Mouse (Mus musculus) stomach, embryonic 15.5 days (tissue): ENCODE data around the gene Srsf9. TPM values are rescaled to one million over a fixed set of nuclear protein-coding genes. Genes with fewer than 3 reads are reported as not detected.
"Not testable (repeated sequence)": the region's sequence is repeated elsewhere in the genome, so short reads cannot be mapped to it uniquely, and the experiment has no call there.

Source experiments
- ATAC-seq: fragments of 200-750 bp; cut with Nextera tagmentation; 2 replicates; pipeline ENCODE4 v1.8.0; 2017; ENCODE audit warnings: low read depth, moderate number of reproducible peaks, moderate TSS enrichment; ENCODE audit not compliant: insufficient read depth, low FRiP score
- H3K27ac ChIP-seq: fragments of 300-500 bp; sonication (generic); 2 replicates; pipeline ENCODE4 v1.5.1; 2015; ENCODE audit warnings: mild to moderate bottlenecking, inconsistent platforms
- H3K27me3 ChIP-seq: fragments of 300-500 bp; sonication (generic); replicated peaks from 2 replicates; pipeline ENCODE4 v1.6.1; 2015; ENCODE audit warnings: inconsistent platforms
- H3K36me3 ChIP-seq: fragments of 300-500 bp; sonication (generic); 2 replicates; pipeline ENCODE4 v1.6.1; 2015; ENCODE audit warnings: inconsistent platforms
- H3K4me1 ChIP-seq: fragments of 300-500 bp; sonication (generic); 2 replicates; pipeline ENCODE4 v1.6.1; 2015; ENCODE audit warnings: inconsistent platforms
- H3K4me2 ChIP-seq: fragments of 300-500 bp; sonication (generic); 2 replicates; pipeline ENCODE4 v1.6.1; 2015; ENCODE audit warnings: mild to moderate bottlenecking, inconsistent platforms
- H3K4me3 ChIP-seq: fragments of 300-500 bp; sonication (generic); replicated peaks from 2 replicates; pipeline ENCODE4 v1.5.1; 2015; ENCODE audit warnings: inconsistent platforms
- H3K9ac ChIP-seq: fragments of 300-500 bp; sonication (generic); 2 replicates; pipeline ENCODE4 v1.6.1; 2015; ENCODE audit warnings: inconsistent platforms
- H3K9me3 ChIP-seq: fragments of 300-500 bp; sonication (generic); 2 replicates; pipeline ENCODE4 v1.6.1; 2016; ENCODE audit warnings: inconsistent platforms
- WGBS: fragments of 180-500 bp; shearing (Covaris S2); methylation state at CpG from one replicate; pipeline ENCODE4 v1.1.7; 2015; 5-methylcytosine and 5-hydroxymethylcytosine counted together
- polyA plus RNA-seq: library from polyadenylated mRNA; unstranded; fragments of >200 nt; fragmentation: Nextera tagmentation; extraction: Ambion mirVana; gene quantifications from 2 replicates; pipeline ENCODE4 v1.2.1, GENCODE M21; 2015

Srsf9 gene
- polyA plus RNA-seq, 1 experiment from 2014 or later = 262 TPM

DNA sequence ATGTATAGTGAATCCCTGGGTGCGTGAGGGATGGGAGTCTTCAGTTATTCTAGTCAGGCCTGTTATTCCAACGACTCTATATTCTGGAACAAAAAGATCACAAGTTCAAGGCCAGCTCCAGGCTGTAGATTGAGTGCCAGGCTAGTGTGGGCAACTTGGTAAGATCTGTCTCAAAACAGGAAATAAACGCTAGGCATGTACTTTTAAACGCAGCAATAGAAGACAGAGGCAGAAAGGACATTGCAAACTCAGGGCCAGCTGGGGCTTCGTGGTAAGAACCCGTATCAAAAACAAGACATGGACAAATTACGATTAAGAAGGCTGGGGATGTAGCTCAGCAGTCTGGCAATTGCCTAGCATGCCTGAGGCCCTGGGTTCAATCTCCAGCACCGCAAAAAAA is 32.5 kb downstream of the Srsf9 start:
- H3K27me3 ChIP-seq = no peaks in the 10 kb centered on the region
- H3K9ac ChIP-seq = no peak overlapping the region
- no peak for ATAC-seq
- H3K4me2 ChIP-seq = no peak overlapping the region
- no peaks in the 10 kb centered on the region for H3K36me3 ChIP-seq
- H3K4me1 ChIP-seq = no peaks in the 10 kb centered on the region
- H3K9me3 ChIP-seq = no peaks in the 10 kb centered on the region
- WGBS = 82% methylated on average over 8 of the region's 8 CpGs
- no peak overlapping the region for H3K4me3 ChIP-seq
- H3K27ac ChIP-seq = no peak overlapping the region

- H3K4me2 ChIP-seq = no peak overlapping the region
- no peak overlapping the region for H3K27ac ChIP-seq
- H3K4me1 ChIP-seq = no peaks in the 10 kb centered on the region
- no peaks in the 10 kb centered on the region for H3K27me3 ChIP-seq
- 55% methylated on average over 5 of the region's 5 CpGs for whole genome bisulfite sequencing
- no peaks in the 10 kb centered on the region for H3K36me3 ChIP-seq
- no peaks in the 10 kb centered on the region for H3K9me3 ChIP-seq
- H3K9ac ChIP-seq = no peak overlapping the region
- no peak for ATAC-seq
- H3K4me3 ChIP-seq = no peak overlapping the region
Observed at GRCm38 (mm10) chr5:115359851-115360372, 32.9 kb downstream of the Srsf9 start.

DNA sequence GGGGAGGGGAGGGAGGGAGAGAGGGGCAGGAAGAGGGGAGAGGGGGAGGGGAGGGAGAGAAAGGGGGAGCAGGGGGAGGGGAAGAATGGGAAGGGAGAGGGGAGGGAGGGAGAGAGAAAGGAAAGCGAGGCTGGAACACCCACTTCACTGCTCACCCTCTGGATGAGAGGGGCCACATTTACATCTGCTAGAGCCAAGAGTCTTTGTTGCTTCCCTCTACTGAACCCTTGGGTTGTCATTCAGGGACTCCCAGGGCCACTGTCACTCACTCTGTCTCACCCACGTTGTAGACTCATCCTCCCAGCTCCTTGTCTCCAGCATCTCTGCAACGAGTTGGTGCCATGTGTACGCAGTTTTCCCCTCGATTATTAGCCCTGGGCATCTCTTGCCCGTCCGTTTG is 35.2 kb downstream of the Srsf9 start:
- H3K27ac ChIP-seq = no peak overlapping the region
- H3K36me3 ChIP-seq = no peaks in the 10 kb centered on the region
- no peaks in the 10 kb centered on the region for H3K4me1 ChIP-seq
- no peaks in the 10 kb centered on the region for H3K27me3 ChIP-seq
- no peak overlapping the region for H3K4me3 ChIP-seq
- no peaks in the 10 kb centered on the region for H3K9me3 ChIP-seq
- 47% methylated on average over 7 of the region's 7 CpGs for WGBS
- no peak overlapping the region for H3K4me2 ChIP-seq
- H3K9ac ChIP-seq = no peak overlapping the region
- no peak for ATAC-seq

DNA sequence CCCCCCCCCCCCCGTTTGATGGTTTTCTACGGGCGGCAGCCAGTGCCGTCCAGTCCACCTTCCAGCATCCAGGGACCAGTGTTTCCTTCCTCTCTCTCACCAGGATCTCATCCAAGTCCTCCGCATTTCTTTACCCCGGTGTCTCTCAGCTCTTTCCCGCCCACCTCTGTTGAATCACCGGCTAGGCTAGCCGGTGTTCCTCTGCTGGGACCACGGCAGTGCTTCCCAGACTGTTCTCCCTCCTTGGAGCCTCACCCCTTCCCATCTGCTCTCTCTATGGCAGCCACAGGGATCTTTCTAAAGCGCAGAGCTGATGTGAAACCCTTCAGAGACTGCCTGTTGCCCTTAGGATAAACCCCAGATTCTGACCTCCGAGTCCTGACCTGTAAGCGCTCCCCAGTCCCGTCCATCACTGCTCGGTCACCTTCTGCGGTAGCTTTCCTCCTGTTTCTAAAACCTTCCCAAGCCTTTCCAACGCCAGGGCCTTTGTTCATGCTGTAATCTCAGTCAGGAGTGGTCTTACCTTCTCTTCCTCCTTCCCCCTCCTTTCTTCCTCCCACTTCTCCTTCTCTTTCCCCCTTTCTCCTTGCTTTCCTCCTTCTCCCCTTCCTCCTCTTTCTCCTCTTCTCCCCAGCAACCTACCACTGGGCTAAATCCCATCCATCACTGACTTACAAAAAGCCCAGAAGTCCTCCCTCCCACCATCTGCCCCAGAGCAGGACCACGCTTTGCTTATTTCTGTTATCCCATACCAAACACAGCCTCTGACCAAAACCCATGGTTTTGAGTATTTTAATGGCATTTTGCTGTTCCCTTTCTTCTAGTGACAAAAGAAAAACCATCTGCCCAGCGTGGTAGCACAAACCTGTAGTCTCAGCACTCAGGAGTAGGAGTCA is 36.1 kb downstream of the Srsf9 start:
- H3K27me3 ChIP-seq = no peaks in the 10 kb centered on the region
- ATAC-seq = no peak
- H3K9ac ChIP-seq = no peak overlapping the region
- H3K27ac ChIP-seq = no peak overlapping the region
- no peak overlapping the region for H3K4me3 ChIP-seq
- H3K4me1 ChIP-seq = no peaks in the 10 kb centered on the region
- H3K4me2 ChIP-seq = no peak overlapping the region
- no peaks in the 10 kb centered on the region for H3K36me3 ChIP-seq
- 14% methylated on average over 19 of the region's 19 CpGs for WGBS
- no peaks in the 10 kb centered on the region for H3K9me3 ChIP-seq

GRCm38 (mm10) chr5:115364782-115365181 is 37.8 kb downstream of the Srsf9 start:
- Histone ChIP-seq H3K4me3 (no peak overlapping the region), H3K36me3 (no peaks in the 10 kb centered on the region), H3K27ac (no peak overlapping the region), H3K9me3 (no peaks in the 10 kb centered on the region), H3K27me3 (no peaks in the 10 kb centered on the region), H3K4me2 (no peak overlapping the region), H3K9ac (no peak overlapping the region), H3K4me1 (no peaks in the 10 kb centered on the region)
- 79% methylated on average over 4 of the region's 4 CpGs for WGBS
- no peak for ATAC-seq

DNA sequence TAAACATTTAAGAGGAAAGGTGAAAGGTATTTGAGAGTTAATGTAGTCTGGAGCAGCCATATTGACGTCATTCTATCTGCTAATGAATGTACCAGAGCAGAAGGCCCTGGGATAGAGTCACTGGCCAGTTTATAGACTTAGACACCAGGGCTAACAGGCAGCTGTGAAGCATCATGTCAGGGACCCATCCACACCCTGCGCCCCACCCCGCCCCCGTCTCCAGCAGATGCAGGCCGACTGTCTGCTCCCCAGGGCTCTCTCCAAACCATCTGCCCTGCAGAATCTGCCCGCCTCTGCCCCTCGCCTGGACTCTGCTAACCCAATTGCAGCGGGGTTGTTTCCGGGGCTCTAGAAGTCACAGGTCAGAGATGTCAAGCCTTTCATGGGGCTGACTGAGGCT is 44.8 kb downstream of the Srsf9 start:
- WGBS = 32% methylated on average over 9 of the region's 9 CpGs

DNA sequence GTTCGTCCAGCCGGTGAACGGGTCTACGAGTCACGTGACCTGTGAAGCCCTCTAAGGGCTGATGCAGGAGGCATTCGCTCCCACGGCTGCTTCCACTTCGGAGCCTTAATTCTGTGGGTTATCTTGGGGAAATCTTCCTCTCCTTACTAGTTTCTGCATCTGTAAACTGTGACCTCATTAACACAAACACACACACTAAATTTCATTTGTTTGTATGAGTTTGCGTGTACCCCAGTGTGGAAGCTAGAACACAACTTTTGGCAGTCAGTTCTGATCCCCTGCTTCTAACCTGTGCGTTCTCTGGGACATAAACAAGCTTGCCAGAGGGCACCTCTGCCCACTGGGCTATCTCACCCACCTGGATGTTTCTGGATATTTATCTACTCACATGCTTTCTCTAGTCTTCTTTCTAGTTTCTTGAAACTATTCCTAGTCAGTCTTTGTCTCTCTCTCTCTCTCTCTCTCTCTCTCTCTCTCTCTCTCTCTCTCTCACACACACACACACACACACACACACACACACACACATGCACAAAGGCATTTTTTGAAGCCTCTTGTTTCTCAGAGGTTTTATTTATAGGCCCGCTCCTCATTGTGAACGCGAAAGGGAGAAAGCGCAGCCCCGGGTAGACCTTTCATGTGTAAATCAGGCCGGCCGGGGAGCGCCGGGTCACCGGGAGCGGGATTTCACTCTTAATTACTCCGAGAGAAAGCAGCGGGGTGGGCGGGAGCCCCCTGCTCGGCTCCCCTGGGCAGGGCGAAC is 46.6 kb downstream of the Srsf9 start:
- Histone ChIP-seq H3K27me3 (no peaks in the 10 kb centered on the region), H3K4me2 (peak overlapping the region; percentile 53), H3K27ac (no peak overlapping the region), H3K4me3 (peak overlapping the region; percentile 9; the same call in 1 of the 2 replicates), H3K9me3 (no peaks in the 10 kb centered on the region), H3K4me1 (no peaks in the 10 kb centered on the region), H3K36me3 (no peaks in the 10 kb centered on the region), H3K9ac (0 out of 2 replicates have a peak overlapping the region, but pooled peaks have one; percentile 12)
- WGBS = 22% methylated on average over 26 of the region's 26 CpGs
- no peak for ATAC-seq

More for the DNA sequence above, 44.8 kb downstream of the Srsf9 start:
- Histone ChIP-seq H3K4me2 (no peak overlapping the region), H3K36me3 (no peaks in the 10 kb centered on the region), H3K9ac (no peak overlapping the region), H3K27me3 (no peaks in the 10 kb centered on the region), H3K27ac (no peak overlapping the region), H3K4me3 (no peak overlapping the region), H3K4me1 (no peaks in the 10 kb centered on the region), H3K9me3 (no peaks in the 10 kb centered on the region)
- no peak for ATAC-seq

DNA sequence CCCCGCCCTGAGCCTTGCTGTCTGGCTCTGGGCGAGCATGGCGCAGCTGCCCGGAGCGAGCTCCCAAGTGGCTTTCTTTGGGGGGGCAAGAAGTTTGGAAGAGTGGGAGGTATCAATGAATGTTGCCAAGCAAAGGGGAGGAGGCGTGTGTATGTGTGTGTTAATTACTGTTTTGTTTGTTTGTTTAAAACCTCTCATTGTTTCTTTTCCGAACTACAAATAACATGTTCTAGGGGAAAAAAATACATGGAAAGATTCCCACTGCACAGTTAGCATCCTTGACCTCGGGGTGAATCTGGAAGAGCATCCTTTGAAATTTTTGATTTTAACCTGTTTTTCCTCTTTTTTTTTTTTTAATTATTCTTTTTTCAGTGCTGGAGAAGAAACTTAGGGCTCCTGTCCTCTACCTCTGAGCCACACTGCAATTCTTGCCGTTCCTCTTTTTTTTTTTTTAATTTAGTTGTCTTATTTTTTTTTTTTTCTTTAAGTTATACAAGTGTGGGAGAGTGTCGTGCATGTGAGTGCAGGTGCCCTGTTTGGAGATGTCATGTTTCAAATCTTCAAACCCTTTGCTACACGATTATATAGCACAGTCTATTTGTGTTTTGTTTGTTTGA is 47.3 kb downstream of the Srsf9 start:
- H3K4me3 ChIP-seq = peak overlapping the region; percentile 9; the same call in 1 of the 2 replicates
- H3K4me1 ChIP-seq = no peaks in the 10 kb centered on the region
- H3K9ac ChIP-seq = 0 out of 2 replicates have a peak overlapping the region, but pooled peaks have one; percentile 12
- H3K27ac ChIP-seq = no peak overlapping the region
- ATAC-seq = no peak
- H3K4me2 ChIP-seq = peak overlapping the region; percentile 53
- no peaks in the 10 kb centered on the region for H3K27me3 ChIP-seq
- H3K9me3 ChIP-seq = no peaks in the 10 kb centered on the region
- H3K36me3 ChIP-seq = no peaks in the 10 kb centered on the region
- WGBS = 21% methylated on average over 11 of the region's 11 CpGs

DNA sequence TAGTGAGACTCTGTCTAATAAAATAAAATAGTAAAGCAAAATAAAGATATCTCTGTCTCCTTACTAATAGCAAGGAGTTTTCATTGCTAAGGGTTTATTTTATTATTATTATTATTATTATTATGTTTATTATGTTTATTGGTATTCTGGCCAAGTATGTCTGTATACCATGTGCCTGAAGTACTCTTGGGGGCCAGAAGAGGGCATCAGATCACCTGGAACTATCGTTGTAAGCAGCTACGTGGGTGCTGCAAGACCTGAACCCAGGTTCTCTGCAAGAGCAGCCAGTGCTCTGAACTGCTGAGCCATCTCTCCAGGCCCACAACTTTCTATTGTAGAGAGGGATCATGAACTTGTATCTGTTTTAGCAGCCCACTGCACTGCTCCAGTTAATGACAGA is 48.5 kb downstream of the Srsf9 start:
- Histone ChIP-seq H3K27me3 (no peaks in the 10 kb centered on the region), H3K9me3 (no peaks in the 10 kb centered on the region), H3K4me1 (no peaks in the 10 kb centered on the region), H3K9ac (no peak overlapping the region), H3K4me3 (no peak overlapping the region), H3K27ac (no peak overlapping the region), H3K4me2 (no peak overlapping the region), H3K36me3 (no peaks in the 10 kb centered on the region)
- WGBS = 76% methylated on average over 2 of the region's 2 CpGs
- no peak for ATAC-seq

DNA sequence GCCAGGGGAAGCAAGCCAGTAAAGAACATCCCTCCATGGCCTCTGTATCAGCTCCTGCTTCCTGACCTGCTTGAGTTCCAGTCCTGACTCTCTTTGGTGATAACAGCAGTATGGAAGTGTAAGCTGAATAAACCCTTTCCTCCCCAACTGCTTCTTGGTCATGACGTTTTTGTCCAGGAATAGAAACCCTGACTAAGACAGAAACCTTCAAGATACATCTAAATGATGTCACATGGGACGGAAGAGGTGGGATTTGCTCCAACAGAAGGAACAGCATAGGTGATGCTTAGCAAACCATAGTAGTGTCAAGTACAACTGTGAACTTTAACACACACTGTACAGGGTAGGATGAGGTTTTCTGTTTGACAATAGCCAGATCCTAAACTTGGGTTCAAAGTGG is 51.9 kb downstream of the Srsf9 start:
- not testable (repeated sequence) for H3K27ac ChIP-seq, H3K9me3 ChIP-seq, H3K4me1 ChIP-seq, H3K27me3 ChIP-seq, H3K4me2 ChIP-seq, ATAC-seq, H3K4me3 ChIP-seq, H3K9ac ChIP-seq, H3K36me3 ChIP-seq
- WGBS = 71% methylated on average over 2 of the region's 2 CpGs
